Mouse (Mus musculus) c-Kit-positive CD71-negative TER-119-negative erythroid progenitor cells, embryonic 14.5 days (primary cell): ENCODE measurements around the gene Stat1.

ENCODE experiments used
- DNase-seq: peaks from one replicate; pipeline ENCODE4 v3.0.0-alpha.2; 2013; ENCODE audit warnings: low read depth

Gene Stat1

DNA sequence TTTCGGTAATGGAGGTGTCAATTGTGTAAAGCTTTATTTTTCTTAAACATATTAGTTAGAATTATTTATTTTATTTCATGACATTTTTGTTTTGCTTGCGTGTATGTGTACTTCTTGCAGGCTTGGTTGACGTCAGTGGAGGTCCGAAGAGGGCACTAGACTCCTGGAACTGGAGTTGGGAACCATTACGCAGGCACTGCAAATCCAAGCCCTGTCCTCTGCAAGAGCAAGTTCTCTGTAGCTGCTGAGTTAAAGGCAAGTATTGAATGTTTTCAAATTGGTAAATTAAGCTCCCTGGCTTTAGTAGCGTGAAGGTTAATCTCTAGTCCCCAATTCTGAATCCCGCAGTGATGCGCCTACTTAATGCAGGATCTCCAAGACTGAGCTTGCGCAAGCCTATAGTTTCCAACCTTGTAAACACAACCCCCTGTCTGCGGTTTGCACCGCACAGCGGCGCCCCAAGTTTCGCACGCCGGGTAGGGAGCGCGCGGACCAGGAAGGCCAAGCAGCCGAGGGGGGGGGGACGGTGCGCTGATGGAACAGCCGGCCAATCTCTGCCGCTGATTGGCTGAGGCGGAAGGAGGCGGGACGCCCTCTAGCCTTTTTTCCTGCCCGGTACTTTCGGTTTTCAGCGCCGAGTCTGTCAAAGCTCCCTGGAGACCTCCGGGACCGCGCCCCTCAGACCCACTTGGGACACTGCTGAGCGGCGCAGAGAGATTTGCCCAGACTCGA, at the start of gene Stat1:
Gene Stat1 (plus strand): TSS at position 581 of the 732 bp plus-strand sequence.
- DNase-seq = peak; percentile 86

DNA sequence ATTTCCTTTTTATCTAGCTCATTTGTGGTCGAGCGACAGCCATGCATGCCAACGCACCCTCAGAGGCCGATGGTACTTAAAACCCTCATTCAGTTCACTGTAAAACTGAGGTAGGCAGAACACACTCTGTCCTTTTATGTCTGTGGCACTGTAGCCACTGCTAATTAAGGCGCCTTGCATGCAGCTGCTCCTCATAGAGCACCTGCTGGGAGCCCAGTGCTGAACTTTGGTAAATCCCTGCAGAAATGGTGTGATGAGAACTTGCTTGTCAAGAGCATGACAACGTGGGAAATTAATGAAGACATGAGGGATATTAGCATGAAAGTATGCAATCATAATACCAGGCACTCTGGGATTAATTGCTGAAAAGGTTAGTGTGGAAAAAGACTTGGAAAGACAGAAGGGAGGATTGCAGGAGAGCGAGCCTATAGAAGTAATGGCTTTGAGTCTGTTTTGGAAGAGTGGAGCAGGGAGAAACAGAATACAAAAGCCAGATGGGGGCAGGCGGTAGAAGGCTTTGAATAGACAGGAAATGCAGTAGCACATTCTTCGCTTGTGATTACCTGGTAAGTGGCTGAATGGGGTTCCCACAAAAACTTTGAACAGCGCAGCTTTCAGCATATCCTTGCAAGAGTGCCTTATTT, 39.4 kb upstream of the Stat1 start:
- no peak for DNase-seq

DNA sequence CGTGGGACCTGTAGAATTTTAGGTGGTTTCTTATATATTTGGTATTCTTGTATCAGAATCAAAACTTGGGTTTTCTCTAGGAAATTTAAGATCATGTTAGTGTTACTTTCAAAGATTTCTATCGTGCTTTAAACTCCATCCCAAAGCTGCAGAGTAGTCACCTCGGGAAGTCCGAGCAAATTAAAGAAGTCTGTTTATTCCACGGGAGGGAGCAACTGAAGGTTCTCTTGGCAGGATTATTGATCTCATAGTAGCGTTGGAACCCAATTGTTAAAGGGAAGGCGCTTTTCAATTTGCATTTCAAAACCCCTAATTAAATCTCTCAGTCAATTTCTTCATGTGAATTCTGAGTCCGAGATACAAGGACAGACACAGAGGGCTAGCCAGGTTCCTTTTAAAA, 38.9 kb upstream of the Stat1 start:
- no peak for DNase-seq

DNA sequence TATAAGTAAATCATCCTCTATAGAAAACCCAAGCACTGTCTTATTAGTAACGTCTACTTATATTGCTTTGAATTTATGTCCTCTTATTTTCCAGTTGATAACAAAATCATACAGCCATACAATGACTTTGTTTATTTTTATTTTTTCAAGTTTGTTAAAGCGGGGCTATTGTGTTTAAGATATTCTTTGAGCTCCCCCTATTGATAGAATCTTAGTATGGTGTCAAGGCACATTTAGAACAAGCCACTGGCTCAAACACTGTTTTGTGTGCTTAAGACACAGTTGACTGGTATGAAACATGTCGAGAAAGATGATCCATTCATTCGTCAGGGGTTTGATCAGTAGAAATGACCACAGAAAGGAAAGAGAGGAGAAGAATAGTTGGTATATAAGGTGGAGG, 33.0 kb upstream of the Stat1 start:
- DNase-seq = no peak

GRCm38 (mm10) chr1:52087128-52087527, 32.1 kb upstream of the Stat1 start:
- no peak for DNase-seq

DNA sequence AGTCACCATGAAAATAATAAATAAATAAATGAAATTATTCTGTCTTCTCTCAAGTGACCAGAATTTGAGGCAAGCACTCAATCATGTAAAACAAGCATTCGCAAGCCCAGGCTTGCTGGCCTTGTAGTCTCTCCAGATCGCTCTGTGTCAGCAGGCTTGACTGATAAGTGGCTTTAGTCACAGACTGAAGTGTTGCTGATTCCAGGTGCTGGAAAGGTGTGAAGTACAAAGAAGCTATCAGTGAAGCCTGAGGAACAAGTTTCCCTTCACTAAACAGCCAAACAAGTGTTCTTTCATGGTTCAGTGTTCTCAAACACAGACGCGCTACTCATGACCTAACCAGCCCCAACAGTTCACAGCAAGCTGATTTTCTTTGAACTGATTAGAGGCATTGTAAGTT, 30.6 kb upstream of the Stat1 start:
- DNase-seq = no peak

DNA sequence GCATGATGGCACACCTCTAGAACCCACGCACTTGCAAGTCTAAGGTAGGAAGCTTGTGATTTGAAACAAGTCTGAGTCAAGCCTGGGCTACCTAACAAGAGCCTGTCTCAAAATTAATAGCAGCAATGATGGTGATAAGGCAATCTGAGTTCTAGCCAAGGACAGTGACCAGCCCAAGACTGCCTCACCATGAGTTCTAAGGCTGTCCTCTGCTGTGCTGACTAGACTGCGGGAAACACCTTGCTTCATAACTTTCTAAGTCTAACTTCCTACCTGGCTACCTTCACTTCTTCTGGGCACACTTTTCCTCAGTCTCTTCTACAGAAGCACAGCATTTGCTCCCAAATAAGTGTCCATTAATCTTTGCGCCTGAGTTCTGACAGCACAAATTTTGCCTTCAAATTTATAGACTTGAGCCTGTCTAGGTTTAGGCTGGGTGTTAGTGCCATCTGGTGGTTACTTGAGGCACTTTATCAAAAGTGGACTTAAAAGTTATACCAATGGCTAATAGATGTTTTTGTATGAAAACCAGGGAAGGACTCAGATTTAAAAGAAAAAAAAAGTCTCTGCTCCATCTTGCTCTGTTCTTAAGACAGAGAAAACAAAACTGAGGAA, 20.5 kb upstream of the Stat1 start:
- peak; percentile 42 for DNase-seq

DNA sequence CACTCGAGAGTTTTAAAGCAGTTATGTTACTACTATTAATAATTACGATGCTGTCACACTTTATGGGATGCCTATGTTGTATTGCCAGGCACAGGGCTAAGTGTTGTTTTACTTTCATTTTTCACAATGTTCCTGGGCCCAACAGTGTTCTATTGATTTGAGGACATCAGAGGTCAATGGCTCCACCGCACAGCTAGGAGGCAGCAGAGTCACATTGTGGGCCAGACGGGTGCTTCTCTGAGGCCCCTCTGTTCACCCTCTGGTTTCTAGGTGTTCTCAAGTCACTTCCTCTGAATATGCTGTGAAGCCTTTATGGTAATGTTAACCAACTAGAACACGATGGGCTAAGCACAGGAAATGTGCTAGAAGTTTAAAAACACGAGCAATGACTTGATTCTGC, 18.7 kb upstream of the Stat1 start:
- DNase-seq = no peak

GRCm38 (mm10) chr1:52102795-52103194, 16.4 kb upstream of the Stat1 start:
- DNase-seq = no peak

DNA sequence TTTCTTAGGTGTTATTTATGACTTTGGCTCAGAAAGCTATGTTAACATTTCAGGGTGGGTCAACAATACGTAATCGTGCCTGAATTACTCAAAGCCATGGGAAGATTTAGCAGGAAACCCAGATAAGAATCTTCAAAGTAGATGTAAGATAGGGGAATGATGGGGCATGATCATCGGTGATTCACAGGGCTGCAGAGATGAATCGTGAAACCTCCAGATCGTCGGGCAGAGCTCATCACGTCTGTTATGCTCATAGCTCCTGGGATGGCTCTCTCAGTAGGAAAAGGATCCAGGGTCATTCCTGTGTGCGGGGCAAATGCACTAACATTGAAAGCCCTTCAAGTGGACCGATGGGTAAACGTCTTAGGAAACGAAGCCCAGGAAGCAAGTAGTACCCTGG, 12.0 kb upstream of the Stat1 start:
- no peak for DNase-seq

DNA sequence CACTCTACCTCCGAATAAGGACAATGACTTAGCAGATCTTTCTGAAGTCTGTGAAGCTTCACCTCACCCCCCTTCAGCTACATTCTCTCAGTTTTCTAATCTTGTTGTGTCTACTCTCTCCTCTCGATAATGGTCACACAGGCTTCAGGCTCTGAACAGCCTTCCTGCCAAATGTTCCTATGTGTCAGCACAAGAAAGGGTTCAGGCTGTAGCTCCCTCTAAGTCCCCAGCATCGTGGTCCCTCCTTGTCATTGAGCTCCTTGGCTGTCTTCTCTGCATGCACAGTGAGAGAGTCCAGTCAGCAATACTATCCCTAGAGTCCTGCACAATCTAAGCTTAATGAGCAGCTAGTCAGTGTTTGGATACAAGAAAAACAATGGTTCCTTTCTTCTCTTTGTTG, 8.0 kb upstream of the Stat1 start:
- DNase-seq = no peak

DNA sequence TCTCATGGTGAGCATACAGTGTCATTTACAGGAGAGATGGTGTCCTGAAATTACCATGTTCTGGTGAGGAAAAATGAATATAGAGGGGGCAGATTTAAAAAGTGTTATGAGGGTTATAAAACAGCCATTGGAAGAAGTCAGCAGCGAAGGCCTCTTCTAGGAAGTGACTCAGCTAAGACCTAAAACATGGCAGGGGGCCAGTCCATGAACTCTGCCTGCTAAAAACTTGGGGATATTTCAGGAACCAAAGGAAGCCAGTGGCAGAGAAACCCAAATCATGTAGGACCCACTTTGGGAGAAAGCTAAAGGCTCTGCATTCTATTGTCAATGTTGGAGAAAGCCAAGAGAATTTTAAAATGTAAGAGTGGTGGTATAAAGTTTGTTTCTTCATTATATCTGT, 6.9 kb upstream of the Stat1 start:
- no peak for DNase-seq

GRCm38 (mm10) chr1:52113067-52113665, 6.1 kb upstream of the Stat1 start:
- peak; percentile 8 for DNase-seq

DNA sequence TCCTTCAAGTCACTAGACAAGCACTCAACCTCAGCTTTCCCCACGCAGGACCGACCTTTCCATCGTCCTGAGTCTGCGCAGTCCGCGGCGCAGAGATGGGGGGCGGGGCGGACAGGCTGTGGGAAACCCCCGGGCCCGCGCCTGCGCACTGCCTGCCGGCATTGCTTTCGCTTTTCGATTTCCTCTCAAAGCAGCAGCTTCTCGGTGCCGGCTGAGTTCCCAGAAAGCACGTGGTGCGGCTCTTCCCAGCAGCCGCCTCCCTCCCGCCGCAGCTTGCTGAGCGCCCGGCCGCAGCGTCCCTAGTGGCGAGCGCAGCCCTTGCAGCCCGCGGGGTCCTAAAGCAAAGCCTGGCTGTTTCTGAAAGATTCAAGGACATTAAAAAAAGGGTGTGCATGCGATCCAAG, 5.6 kb upstream of the Stat1 start:
- peak; percentile 92 for DNase-seq

DNA sequence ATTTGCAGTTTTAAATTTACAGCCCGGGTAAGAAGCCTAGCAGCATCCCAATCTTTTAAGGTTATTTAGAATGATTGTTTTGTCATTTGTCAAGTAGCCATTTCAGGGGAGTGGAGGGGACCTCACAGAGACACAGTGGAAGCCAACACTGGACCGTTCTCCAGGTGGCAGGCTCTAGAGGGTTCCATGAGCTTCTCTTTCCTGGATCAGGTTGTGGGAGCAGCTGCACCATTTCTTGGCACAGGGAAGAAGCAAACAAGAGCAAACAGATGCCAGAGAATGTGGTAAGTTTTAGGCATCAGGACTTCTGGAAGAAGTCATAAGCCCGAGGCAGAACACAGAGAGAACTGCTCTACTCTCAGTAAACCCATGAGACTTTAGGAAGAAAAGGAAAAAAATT, 2.8 kb upstream of the Stat1 start:
- no peak for DNase-seq

GRCm38 (mm10) chr1:52117777-52118176, 1.5 kb upstream of the Stat1 start:
- no peak for DNase-seq

DNA sequence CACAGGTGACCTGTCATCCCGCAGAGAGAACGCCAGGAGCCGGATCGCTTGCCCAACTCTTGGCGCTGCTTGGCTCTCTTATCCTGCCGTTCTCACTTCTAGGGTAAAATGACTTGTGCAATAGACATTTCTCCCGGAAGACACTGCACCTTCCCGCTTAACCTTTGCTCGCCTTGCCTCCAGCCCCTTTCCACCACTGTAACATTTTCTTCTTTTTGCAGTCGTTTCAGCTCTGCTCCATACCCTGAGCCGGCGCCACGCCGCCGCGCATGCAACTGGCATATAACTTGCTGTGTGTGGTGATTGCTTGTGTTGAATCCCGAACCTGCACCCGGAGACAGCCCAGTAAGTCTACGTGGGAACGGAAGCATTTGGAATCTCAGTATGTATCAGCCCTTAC, 451 bp downstream of the Stat1 start:
- DNase-seq = peak; percentile 13

DNA sequence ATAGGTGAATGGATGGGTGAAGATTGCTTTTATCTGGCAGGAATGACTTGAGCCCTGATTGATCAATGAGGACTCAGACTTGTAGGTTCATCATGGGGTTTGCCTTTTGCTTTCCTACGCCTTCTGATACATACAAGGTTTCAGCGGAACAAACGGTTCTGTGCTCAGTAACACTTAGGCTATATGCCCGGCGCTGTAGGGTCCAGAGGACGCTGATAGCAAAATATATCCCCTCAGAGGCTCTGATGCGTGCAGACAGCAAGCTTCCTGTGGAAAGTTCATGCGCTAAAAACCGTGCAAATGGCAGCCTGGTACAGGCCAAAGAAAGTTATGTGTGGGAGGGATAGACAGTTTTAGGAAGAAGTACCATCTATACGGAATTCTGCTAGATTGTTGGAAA, 951 bp downstream of the Stat1 start:
- DNase-seq = no peak

DNA sequence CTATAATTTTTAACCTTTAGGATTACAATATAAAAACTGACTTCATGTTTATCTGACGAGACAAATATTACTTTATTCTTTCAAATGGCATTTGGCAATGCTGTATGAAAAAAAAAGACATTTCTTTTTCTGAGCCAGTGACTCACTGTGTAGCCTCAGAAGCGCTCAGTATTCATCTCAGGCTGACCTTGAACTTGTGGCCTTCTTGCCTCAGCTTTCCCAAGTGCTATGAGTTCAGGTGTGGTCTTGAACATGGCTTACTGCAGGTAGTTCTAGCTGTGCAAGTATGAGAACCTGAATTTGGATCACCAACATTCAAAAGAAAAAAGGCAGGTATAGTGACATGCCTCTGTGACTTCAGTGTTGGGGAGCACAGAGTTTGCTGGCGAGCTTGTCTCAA, 1.8 kb downstream of the Stat1 start:
- no peak for DNase-seq

GRCm38 (mm10) chr1:52124818-52125217, 5.6 kb downstream of the Stat1 start:
- DNase-seq = no peak

DNA sequence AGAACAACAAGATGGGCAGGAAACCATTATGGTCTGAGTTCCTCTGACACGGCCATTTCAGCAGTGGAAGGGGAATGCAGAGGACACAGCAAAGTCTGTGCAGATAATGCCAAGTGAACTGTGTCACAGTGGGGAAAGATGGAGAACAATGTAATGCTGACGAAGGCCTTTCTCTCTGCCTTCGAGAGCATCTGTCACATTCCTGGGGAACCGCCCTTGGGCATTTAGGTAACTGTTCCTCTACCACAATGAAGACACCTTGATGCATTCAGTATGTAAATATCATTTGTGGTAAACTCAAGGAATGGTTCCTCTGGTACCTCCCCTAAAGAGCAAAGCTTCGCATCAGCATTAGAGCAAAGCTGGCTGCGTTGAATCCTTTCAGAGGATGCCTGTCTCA, 8.1 kb downstream of the Stat1 start:
- no peak for DNase-seq

DNA sequence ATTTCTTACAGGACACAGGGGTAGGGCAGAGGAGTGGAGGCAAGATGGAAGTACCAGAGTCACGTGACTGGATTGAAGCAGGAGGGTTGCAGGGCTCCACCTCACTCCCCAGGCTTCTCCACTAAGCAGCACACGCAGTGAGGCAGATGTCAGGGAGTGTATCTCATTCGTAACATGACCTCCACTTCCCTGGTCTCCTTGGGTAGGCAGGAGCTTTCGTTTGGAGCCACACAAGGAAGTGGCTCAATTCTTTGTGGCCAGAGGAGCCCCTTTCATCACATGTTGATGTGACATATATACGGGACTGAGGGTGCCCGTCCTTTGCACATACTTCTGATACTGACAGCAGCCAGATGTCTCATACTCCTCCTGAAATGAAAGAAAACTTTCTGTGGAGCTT, 10.6 kb downstream of the Stat1 start:
- no peak for DNase-seq

DNA sequence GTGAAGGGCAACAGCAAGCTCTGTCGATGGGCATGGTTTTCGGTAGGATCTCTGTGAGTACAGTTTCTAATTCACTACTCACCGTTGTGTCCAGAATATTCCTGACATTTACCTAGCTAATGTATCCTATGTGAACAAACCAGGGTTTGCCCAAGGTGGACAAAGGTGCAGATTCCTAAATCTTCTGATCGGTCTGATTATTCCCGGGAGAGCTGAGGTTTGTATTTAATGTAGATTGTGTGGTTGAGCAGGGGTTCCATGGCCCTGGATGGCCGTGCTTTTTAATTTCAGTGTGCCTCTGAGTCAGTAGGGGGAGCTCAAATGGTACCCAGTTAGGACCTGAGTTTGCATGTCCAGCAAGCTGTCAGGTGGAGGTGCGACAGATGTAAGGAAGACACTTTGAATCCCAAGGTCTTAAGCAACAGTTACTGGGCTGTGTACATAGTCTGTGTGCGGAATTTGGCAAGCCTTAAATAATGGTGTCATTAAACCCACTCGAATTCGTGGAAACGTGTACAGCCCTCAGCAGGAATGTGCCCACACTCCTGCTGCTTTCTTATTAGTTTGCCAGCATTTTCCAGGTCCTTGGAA, 12.6 kb downstream of the Stat1 start:
- DNase-seq = no peak
